Mouse (Mus musculus): ENCODE data around the gene Mob1b.

- TF ChIP-seq USF1 (IDR thresholded peaks at IDR 0.05; ENCODE audit: low read depth) (no peak), MAX (IDR thresholded peaks at IDR 0.05; ENCODE audit: low read depth) (no peak), POLR2A (IDR thresholded peaks at IDR 0.05; ENCODE audit: insufficient read length, low read depth) (no peak), TCF12 (IDR thresholded peaks at IDR 0.05; ENCODE audit: insufficient read depth, poor library complexity, severe bottlenecking) (no peak), MYOD1 (IDR thresholded peaks at IDR 0.05; ENCODE audit: control insufficient read depth in 1 of 3, insufficient read length in 2 of 3, low read depth in 2 of 3) (no peak), E2F4 (IDR thresholded peaks at IDR 0.05; ENCODE audit: insufficient read depth) (no peak), REST (IDR thresholded peaks at IDR 0.05; ENCODE audit: insufficient read depth, insufficient read length) (no peak), POLR2AphosphoS2 (IDR thresholded peaks at IDR 0.05; ENCODE audit: insufficient read length, low read depth) (no peak), SRF (IDR thresholded peaks at IDR 0.05; ENCODE audit: control insufficient read depth, insufficient read length, low read depth) (no peak), MYOG (IDR thresholded peaks at IDR 0.05; ENCODE audit: control insufficient read depth in 1 of 3, insufficient read depth in 1 of 3, insufficient read length in 2 of 3, low read depth in 2 of 3) (no peak), CEBPB (IDR thresholded peaks at IDR 0.05; ENCODE audit: insufficient read depth, poor library complexity, severe bottlenecking) (no peak), TCF3 (IDR thresholded peaks at IDR 0.05; ENCODE audit: insufficient read length, low read depth) (no peak)
Observed at GRCm38 (mm10) chr5:88685306-88685705, 35.3 kb upstream of the Mob1b start.

All from myocyte (in vitro differentiated cells).